Mouse (Mus musculus) layer of hippocampus, adult 8-10 months (tissue): ENCODE measurements around the gene Gm5244. TPM values are rescaled to one million over a fixed set of nuclear protein-coding genes. Genes with fewer than 3 reads are reported as not detected.

Source experiments
- DNase-seq, 2 experiments: peaks; one replicate each; pipeline ENCODE4 v3.0.0; 2022; ENCODE audit warnings: low spot score in 2 of 2
- total RNA-seq, 4 experiments: library from RNA; stranded (reverse); gene quantifications; 2 replicates each; pipeline ENCODE4 v1.2.4; 2022

The Gm5244 gene
- not detected for total RNA-seq

GRCm38 (mm10) chr19:12846382-12846781, at the start of gene Gm5244:
Gene Gm5244 (plus strand): TSS chr19:12846682.
- DNase-seq, result no peak

DNA sequence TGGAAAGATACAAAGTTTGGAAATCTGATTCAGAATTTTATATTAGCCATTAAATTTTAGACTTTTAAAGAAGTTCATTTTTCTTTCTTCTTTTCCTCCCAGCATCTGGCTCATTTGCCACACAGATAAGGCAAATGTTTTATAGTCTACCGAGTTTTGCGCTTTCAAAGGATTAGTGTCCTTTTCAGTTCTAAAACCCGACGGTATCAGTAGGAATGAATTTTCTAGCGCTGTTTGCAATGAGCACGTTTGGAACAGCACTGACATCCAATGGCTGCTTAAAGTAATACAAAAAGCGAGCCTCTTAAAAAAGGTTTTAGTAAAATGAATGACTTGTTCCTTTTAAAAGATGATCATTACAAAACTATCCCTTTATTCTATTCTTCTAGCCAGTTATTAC, 49.4 kb upstream of the Gm5244 start:
- DNase-seq, result peak in 1 of 2 experiments; percentile 24

DNA sequence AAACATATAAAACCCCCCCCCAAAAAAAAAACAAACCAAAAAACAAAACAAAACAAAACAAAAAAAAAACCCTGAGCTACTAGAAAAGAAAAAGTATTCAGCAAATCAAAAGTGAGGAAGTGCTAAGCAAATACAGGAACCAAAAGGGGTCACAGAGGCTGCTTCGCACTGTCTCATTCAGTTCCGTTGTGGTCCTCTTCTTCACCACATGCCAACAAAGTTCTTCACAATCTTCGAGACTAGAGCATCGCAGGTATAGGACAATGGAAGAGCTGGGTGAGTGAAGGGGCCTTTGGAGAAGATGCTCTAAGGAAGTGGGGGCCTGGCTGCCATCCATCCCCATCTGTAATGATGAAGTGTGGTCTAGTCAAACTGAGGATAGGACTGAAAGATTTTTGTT, 48.1 kb upstream of the Gm5244 start:
- no peak for DNase-seq

DNA sequence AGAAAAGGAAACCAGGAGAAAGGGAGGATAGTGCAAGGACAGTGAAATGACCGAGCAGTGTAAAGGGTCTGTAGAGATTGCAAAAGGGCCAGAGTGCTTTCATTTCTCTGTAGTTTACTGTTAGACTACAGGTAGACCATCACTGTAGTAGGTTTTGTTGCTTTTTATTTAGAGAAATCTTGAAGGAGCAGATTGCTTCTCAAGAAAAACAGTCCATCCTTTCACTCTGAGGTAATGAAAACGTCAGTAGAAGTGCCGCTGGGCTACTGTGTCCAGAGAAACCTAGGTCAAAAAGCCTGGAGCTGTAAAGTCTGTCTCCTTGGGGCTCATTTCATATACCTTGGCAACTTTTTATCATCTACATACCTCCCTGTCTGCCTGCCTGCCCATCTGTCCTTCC, 47.4 kb upstream of the Gm5244 start:
- no peak for DNase-seq

DNA sequence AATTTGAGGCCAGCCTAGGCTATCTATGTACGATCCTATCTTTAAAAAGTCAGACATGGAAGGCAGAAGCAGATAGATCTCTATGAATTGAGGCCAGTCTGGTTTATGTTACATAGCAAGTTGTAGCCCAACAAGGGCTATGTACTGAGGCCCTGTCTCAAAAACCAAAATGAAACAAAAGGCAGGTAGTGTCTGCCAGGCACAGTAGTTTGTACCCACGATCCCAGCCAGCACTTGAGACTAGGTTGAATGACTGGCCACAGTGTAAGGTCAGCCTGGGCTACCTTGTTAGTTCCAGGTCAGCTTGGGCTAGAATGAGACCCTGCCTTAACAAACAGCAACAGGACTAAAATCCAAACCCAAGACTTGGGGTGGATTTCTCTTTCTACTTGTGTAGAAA, 45.9 kb upstream of the Gm5244 start:
- DNase-seq, result no peak

DNA sequence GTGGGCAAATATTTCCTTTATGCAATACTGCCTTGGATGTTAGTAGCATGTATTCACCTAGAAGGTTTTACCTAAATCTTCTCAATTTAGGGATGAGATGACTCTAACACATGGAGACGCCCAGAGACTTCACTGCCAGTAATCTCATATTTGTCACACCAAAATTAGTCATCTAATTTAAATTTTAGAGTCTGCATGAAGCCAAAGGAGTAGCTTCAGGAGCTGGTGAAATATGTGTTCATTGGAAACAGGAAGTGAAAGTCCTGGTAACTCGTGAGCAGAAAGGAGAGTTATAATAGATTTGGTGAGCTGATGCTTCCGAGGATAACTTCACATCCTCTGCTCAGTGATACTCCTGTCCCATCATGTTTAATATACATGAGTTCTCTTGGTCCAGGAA, 45.4 kb upstream of the Gm5244 start:
- DNase-seq, result no peak

GRCm38 (mm10) chr19:12802830-12803229, 43.7 kb upstream of the Gm5244 start:
- DNase-seq, result peak; percentile 23 to 47

DNA sequence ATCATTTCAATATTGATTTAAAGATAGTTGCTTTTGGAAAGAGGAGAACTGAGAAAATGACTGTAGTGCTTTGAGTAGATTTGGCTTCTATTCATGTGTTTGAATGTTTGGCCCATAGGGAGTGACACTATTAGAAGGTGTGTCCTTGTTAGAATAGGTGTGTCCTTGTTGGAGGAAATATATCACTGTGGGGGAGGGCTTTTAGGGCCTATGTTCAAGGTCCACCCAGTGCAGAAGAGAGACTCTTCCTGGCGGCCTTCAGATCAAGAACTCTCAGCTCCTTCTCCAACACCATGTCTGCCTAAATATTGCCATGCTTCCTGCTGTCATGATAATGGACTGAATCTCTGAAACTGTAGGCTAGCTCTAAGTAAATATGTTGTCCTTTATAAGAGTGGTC, 42.2 kb upstream of the Gm5244 start:
- DNase-seq, result no peak

DNA sequence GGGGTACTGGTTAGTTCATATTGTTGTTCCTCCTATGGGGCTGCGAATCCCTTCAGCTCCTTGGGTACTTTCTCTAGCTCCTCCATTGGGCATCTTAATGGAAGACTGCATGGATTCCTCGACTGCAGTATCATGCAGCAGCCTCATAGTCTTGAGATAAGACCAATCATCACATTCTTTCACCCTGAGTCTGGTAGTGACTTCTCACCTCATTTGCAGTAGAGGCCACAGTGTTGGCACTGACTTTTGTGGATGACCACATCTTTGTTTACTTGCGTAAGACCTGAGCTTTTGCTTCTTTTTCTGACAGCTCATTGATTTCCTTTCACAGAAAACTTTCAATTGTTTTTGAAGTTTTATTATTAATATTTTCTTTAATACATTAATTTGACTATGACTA, 40.8 kb upstream of the Gm5244 start:
- DNase-seq, result no peak

DNA sequence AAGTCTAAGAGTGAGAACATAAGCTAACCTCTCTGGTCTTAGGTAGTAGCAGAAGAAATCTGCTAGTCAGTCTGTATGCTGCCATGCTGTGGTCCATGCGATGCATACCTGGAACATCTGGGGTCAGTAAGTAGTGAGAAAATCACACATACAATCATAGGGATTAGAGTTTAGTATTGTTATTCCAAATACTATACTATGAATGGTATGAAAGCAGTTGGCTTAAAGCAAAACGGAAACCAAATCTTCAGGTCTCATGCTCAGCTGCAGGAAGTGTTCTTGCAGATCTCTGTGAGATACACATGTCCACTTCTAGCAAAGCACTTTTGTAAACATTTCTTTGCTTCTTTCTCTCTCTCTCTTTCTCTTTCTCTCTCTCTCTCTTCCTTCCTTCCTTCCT, 40.3 kb upstream of the Gm5244 start:
- DNase-seq, result no peak

DNA sequence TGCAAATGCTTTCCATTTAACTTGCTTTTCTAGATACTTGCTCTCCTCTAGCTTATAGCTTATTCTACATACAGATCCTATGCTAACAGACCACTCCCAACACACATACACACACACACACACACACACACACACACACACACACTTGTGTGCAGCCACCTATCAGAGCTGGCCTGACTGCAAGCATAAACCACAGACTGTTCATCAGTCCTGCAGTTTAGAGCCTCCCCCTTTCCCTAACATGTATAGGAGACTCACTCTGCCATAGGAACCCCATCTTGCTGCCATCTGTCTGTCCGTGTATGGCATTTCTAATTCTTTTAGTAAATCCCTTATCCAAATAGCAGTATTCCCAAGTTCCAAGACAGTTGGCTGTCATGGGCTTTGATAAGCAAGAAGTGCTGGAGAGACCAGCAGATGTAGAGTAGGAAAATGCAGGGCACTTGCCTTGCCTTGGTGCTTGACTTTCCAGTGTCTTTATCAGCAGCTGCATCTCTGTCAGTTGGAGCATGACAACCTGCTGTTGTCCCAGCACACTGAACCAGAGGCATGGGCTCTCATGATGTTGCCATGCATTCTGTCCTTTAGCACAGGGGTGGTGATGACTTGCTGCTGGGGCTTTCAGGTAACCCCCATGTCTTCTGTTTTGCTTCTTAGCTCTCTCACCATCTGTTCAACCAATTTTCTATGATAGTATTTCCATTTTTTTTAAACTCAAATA, 33.7 kb upstream of the Gm5244 start:
- DNase-seq, result no peak

GRCm38 (mm10) chr19:12813883-12814282, 32.6 kb upstream of the Gm5244 start:
- DNase-seq, result no peak

DNA sequence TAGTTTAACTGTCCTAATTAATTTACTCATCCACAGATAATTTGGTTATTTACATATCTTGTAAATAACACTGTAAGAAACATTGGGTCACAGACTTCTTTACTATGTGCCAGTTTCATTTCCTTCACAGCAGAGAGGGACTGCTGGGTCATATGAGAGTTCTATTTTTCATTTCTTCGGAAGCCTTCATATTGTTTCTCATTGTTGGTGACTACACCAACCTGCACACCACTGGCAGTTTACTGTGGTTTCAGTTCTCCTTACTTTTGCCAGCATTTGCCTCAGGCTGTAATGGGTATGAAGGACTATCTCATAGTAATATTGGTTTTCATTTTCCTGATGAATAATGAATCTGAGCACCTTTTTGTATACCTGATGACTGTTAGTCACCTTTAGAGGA, 28.0 kb upstream of the Gm5244 start:
- DNase-seq, result no peak

DNA sequence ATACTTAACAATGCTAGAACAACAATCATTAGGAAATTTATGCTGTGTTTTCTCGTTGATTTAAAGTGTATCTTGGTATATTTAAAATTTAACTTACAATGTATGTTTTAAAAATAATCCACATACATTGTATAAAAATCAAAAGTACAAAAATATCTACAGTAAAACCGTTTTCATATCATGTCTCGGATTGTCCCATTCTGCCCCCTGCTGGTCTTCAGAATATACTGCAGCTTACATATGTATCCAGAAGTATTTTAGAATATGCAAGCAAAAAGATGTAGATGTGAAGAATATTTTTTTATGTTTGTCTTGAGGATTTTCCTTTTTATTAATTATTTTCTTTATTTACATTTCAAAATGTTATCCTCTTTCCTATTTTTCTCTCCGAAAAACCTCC, 26.1 kb upstream of the Gm5244 start:
- DNase-seq, result no peak

GRCm38 (mm10) chr19:12824549-12824948, 21.9 kb upstream of the Gm5244 start:
- DNase-seq, result no peak

DNA sequence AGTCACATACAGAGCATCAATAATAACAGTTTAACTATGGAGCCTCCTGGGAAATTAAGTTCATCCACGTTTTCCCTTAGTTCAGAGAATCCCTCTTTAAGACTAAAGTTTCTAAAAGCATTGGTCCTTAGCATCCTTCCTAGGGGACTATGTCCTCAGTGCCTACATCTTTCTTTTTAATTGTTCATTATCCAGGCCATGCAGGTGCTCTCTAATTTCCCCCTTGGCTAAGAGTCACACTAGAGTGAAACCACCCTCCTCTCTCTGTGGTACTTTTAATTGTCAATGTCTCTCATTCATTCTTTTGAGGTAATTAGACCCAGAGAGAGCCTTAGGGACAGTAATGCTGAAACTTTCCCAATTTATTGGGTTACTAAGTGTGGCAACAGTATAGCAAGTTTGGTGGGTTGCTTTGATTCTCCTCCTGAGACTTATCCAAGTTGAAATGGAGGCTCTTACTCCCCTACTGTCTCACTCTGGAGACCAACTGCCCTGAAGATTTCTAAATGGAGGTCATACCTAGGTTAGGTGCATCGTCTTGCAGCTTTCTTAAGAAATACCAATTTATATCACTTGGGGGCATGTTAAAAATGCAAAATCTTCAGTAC, 15.6 kb upstream of the Gm5244 start:
- DNase-seq, result no peak

GRCm38 (mm10) chr19:12831559-12831958, 14.9 kb upstream of the Gm5244 start:
- DNase-seq, result no peak

DNA sequence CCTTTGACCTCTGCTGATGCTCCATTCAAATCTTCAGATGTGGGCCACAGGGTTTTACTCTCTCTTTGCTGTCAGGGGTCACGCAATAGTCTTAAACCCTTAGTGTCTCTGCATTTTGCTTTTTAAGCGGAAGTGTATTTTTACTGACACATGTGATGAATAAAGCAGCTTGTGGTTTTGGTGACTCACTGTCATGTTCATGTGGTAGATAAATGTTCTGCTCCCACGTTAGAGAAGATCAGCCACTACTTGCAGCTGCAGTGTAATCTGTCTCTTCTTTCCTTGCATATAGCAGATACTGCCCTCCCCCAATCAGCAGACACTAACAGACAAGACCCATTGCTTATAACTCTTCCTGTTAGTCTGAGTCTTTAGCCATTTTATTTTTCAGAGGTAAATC, 12.9 kb upstream of the Gm5244 start:
- DNase-seq, result peak; percentile 8 to 18

- no peak for DNase-seq
Observed at GRCm38 (mm10) chr19:12838507-12838906, 8.0 kb upstream of the Gm5244 start.

- no peak for DNase-seq
Observed at GRCm38 (mm10) chr19:12856983-12857382, 10.5 kb downstream of the Gm5244 start, which contains the start of gene Olfr1444. Gene Olfr1444 (plus strand): TSS chr19:12857283.

DNA sequence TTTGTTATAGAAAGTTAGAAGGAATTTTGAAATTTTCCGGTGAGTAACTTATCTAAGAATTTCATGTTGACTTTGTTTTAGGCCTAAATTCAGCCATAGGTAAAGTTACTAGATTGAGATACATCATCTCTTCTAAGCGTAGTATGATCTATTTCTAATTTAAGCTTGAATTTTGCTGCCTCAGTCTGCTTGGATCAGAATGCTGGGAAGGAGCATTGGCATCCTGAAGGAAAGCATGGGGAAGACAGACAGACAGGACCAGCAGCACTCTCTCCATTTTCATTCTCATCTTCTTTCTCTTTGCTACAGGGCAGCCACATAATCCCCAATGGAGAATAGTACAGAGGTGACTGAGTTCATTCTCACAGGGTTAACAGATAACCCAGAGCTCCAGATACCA, 37.1 kb downstream of the Gm5244 start, which contains the start of gene Olfr1445:
Gene Olfr1445 (plus strand): TSS at position 301 of the 400 bp plus-strand sequence.
- DNase-seq, result no peak

DNA sequence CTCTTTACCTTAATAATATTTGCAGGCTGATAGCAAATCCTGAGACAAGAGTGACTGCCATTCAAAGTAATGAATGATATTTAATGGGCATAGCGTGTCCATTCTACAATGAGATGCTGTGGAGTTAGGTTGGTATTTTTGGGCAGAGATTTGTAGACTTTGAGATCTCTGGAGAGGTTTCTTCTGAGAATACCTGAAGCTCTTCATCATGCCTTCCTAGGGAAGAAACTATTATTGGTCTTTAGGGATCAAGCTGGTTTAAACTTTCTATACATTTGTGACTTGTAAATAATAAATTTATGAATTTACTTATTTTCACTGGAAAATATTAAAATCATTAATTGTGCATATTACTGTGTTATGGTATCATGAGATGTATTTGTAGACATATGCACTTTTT, 46.9 kb downstream of the Gm5244 start, which contains the start of gene Olfr1446:
Gene Olfr1446 (minus strand): TSS at position 101 of the 400 bp plus-strand sequence.
- DNase-seq, result no peak
